Comparison of ENCODE assay signal across 8 mouse cellular contexts in genomic region chr8:86745935-86746441, GRCm38 (mm10). TPM values are rescaled to one million over a fixed set of nuclear protein-coding genes. Genes with fewer than 3 reads are reported as not detected.
DNase-seq lines count a peak whose midpoint lies in the region; TF ChIP-seq lines count a peak whose summit lies in the region.

No protein-coding gene starts in this region.

- no peak for TF ChIP-seq CTCF in cortical plate, adult 2 months (IDR thresholded peaks at IDR 0.05; ENCODE audit: extremely low read depth, insufficient read depth, low read length)

- peak; percentile 90 for DNase-seq in adipocyte (ENCODE audit: low spot score)
- peak; percentile 97 for DNase-seq in gastrocnemius, postnatal 10 days
- DNase-seq in induced T-regulatory cell, adult 2 months (ENCODE audit: low read depth): peak; percentile 95
- peak; percentile 64 to 92 for DNase-seq in left cerebral cortex, adult 9 months (ENCODE audit: low spot score in 2 of 2)
- peak; percentile 92 to 93 for DNase-seq in right cerebral cortex, adult 2 months (ENCODE audit: low spot score in 2 of 2)
- DNase-seq in urinary bladder, postnatal 10 days (ENCODE audit: low spot score): peak; percentile 77

- H3K27ac ChIP-seq in cortical plate, adult 2 months (ENCODE audit: insufficient read depth, low read length): peak overlapping the region; percentile 98

- H3K4me3 ChIP-seq in cortical plate, adult 2 months (ENCODE audit: insufficient read depth, low read length): peak overlapping the region; percentile 94
- H3K4me3 ChIP-seq in megakaryocyte, embryonic 14.5 days (replicated peaks): peak overlapping the region; percentile 97

- H3K36me3 ChIP-seq in megakaryocyte, embryonic 14.5 days (replicated peaks; ENCODE audit: low read length): peaks cover 4% of the 10 kb centered on the region

- no peaks in the 10 kb centered on the region for H3K27me3 ChIP-seq in megakaryocyte, embryonic 14.5 days (replicated peaks)

- TF ChIP-seq POLR2A in cortical plate, adult 2 months (IDR thresholded peaks at IDR 0.05; ENCODE audit: extremely low read depth, insufficient read depth, low read length): peak; percentile 70; the same call in 1 of the 2 replicates

- H3K9me3 ChIP-seq in megakaryocyte, embryonic 14.5 days: no peaks in the 10 kb centered on the region

- H3K4me1 ChIP-seq in cortical plate, adult 2 months (ENCODE audit: control insufficient read depth, insufficient read depth, low read length): peaks cover 13% of the 10 kb centered on the region
- H3K4me1 ChIP-seq in megakaryocyte, embryonic 14.5 days: peaks cover 42% of the 10 kb centered on the region

RNA-seq across cellular contexts. Expression of gene Siah1a, which starts 0.3 kb away (rescaled TPM):
- 31.0 and 32.1 TPM in 2 replicates for polyA plus RNA-seq in cortical plate, adult 2 months (2012; rRNA removed)
- 10 to 100 TPM; 14.5 to 17.1 TPM for total RNA-seq in gastrocnemius, postnatal 10 days (2021)
- 2.3 and 3.1 TPM in 2 replicates for polyA plus RNA-seq in megakaryocyte, embryonic 14.5 days (2012; ENCODE audit: insufficient read depth, low replicate concordance)

RNA-seq across cellular contexts. Expression of gene Gm10638, which starts 0.5 kb away (rescaled TPM):
- 1.6 and 2.2 TPM in 2 replicates for polyA plus RNA-seq in cortical plate, adult 2 months (2012; rRNA removed)
- 1 to 10 TPM; 4.1 to 6.7 TPM for total RNA-seq in gastrocnemius, postnatal 10 days (2021)
- 4.0 and 17.9 TPM in 2 replicates for polyA plus RNA-seq in megakaryocyte, embryonic 14.5 days (2012; ENCODE audit: insufficient read depth, low replicate concordance)

Comparison
In these comparisons a context has a peak if more than half of its experiments do, and no peak if none do; other contexts are left out.
1. Peak in every context shown above with its lines: DNase-seq, H3K4me3 ChIP-seq and H3K27ac ChIP-seq.